Mouse (Mus musculus) neural tube, embryonic 15.5 days (tissue): ENCODE measurements around the gene Pitpnc1. TPM values are rescaled to one million over a fixed set of nuclear protein-coding genes. Genes with fewer than 3 reads are reported as not detected.

ENCODE experiments used
- ATAC-seq: fragments of 200-750 bp; cut with Nextera tagmentation; 2 replicates; pipeline ENCODE4 v1.8.0; 2017; ENCODE audit warnings: mild to moderate bottlenecking, moderate TSS enrichment, moderate library complexity; ENCODE audit not compliant: low FRiP score
- H3K27ac ChIP-seq: fragments of 300-500 bp; sonication (generic); replicated peaks from 2 replicates; pipeline ENCODE4 v1.5.1; 2015; ENCODE audit warnings: mild to moderate bottlenecking, inconsistent platforms
- H3K27me3 ChIP-seq: fragments of 300-500 bp; sonication (generic); replicated peaks from 2 replicates; pipeline ENCODE4 v1.6.1; 2015; ENCODE audit warnings: inconsistent platforms
- H3K36me3 ChIP-seq: fragments of 300-500 bp; sonication (generic); 2 replicates; pipeline ENCODE4 v1.6.1; 2015; ENCODE audit warnings: inconsistent platforms
- H3K4me1 ChIP-seq: fragments of 300-500 bp; sonication (generic); 2 replicates; pipeline ENCODE4 v1.6.1; 2015; ENCODE audit warnings: inconsistent platforms
- H3K4me2 ChIP-seq: fragments of 300-500 bp; sonication (generic); 2 replicates; pipeline ENCODE4 v1.6.1; 2015; ENCODE audit warnings: inconsistent platforms, mild to moderate bottlenecking, moderate library complexity
- H3K4me3 ChIP-seq: fragments of 300-500 bp; sonication (generic); replicated peaks from 2 replicates; pipeline ENCODE4 v1.5.1; 2015; ENCODE audit warnings: mild to moderate bottlenecking, inconsistent platforms
- H3K9ac ChIP-seq: fragments of 300-500 bp; sonication (generic); replicated peaks from 2 replicates; pipeline ENCODE4 v1.6.1; 2015; ENCODE audit warnings: mild to moderate bottlenecking, inconsistent platforms
- H3K9me3 ChIP-seq: fragments of 300-500 bp; sonication (generic); replicated peaks from 2 replicates; pipeline ENCODE4 v1.6.1; 2016; ENCODE audit warnings: inconsistent platforms
- WGBS: fragments of 180-500 bp; shearing (Covaris S2); methylation state at CpG from one replicate; pipeline ENCODE4 v1.1.7; 2015; ENCODE audit warnings: mixed read lengths; 5-methylcytosine and 5-hydroxymethylcytosine counted together
- polyA plus RNA-seq: library from polyadenylated mRNA; unstranded; fragments of >200 nt; fragmentation: Nextera tagmentation; extraction: Ambion mirVana; gene quantifications from 2 replicates; pipeline ENCODE4 v1.2.1, GENCODE M21; 2015

Gene Pitpnc1
- polyA plus RNA-seq, 1 experiment from 2014 or later = 45.0 TPM

DNA sequence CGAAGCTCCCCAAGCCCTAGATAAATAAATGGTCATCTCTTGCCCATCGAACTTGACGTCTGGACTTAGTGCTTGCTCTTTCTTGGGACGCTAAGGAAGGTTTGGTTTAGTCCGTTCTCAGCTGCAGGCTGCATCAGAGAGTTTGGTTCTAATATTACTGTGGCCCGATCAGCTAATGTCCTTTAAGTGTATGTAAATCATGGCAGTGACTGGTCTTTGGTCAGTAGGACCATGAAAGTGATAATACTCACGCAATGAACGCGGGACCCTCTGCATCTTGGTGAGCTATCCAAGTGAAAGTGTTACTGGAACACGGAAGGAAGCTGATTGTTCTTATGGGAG, 9.3 kb upstream of the Pitpnc1 start:
- no peak for ATAC-seq
- Histone ChIP-seq H3K27ac (peak overlapping the region; percentile 82), H3K27me3 (no peaks in the 10 kb centered on the region), H3K36me3 (peaks cover 2% of the 10 kb centered on the region; the same call in 1 of the 2 replicates), H3K4me1 (peaks cover 23% of the 10 kb centered on the region), H3K9ac (peak overlapping the region; percentile 98), H3K9me3 (no peaks in the 10 kb centered on the region), H3K4me2 (peak overlapping the region; percentile 91), H3K4me3 (peak overlapping the region; percentile 95)
- WGBS = 1% methylated on average over 10 of the region's 10 CpGs

DNA sequence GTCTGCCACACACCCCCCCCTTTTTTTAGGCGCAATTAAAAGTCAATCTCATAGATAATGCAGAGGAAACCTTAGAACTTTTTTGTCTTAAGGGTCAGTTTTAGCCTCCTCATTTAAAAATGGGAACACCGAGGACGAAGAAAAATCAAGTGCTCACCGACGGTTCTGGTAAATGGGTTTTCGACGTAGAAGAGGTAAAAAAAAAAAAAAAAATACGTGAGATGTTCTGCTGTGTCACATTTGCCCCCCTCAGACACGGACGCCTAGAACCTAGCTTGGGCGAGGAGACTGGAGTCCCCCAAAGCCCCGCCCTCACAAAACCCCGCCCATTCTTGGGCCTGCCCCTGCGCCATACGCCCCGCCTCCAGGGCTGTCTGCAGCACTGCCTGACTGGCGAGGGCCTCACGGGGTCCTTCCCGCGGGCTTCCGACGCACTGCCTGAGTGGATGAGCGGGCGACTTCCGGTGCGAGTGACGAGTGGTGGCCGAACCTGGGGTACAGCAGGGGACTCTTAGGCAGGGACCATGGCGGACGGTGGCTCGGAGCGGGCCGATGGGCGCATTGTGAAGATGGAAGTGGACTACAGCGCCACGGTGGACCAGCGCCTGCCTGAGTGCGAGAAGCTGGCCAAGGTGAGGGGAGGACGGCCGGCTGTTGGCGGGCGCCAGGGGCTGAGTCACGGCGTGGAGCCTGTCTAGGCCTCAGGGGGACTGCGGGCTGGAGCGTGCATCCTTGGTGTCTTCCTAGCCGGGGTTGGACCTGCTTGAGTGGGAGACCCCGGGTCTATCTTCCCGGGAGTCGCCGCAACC, 8.8 kb upstream of the Pitpnc1 start, which contains the start of gene Psmd12:
Psmd12 (plus strand) TSS at position 432 of the 809 bp plus-strand sequence.
- ATAC-seq = peak; percentile 97
- Histone ChIP-seq H3K9ac (peak within 1 kb of the TSS; percentile 98), H3K36me3 (no peaks in the 10 kb centered on the region), H3K4me1 (peaks cover 23% of the 10 kb centered on the region), H3K27me3 (no peaks in the 10 kb centered on the region), H3K27ac (peak within 1 kb of the TSS; percentile 82), H3K9me3 (no peaks in the 10 kb centered on the region), H3K4me2 (peak within 1 kb of the TSS; percentile 91), H3K4me3 (peak within 1 kb of the TSS; percentile 95)
- under 1% methylated on average over 51 of the region's 51 CpGs for WGBS

DNA sequence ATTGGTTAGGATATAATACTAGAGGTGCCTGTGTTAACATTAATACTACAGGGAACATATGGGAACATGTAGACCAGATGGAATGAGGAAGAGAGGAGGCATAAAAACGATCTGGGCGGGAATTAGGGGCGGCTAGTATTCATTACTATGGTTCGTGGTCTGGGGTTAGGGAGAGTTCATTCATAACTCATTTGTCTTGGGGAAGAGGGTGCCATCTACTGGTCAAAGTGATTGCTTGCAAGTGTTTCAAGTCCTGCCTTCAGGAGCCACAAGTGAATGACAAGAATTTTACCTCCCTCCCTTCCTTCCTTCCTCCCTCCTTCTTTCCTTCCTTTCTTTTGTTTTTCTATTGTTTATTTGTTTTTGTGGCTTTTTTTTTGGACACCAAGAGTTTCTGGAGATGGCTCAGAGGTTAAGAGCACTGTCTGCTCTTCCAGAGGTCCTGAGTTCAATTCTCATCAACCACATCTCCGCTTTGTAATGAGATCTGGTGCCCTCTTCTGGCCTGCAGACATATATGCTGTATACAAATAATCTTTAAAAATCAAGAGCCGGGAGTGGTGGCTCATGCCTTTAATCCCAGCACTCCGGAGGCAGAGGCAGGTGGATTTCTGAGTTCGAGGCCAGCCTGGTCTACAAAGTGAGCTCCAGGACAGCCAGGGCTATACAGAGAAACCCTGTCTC, 2.8 kb upstream of the Pitpnc1 start:
- Histone ChIP-seq H3K27me3 (no peaks in the 10 kb centered on the region), H3K36me3 (no peaks in the 10 kb centered on the region), H3K4me3 (no peak overlapping the region), H3K27ac (no peak overlapping the region), H3K4me1 (peaks cover 21% of the 10 kb centered on the region), H3K9me3 (no peaks in the 10 kb centered on the region), H3K9ac (no peak overlapping the region), H3K4me2 (no peak overlapping the region)
- 29% methylated on average over 8 of the region's 8 CpGs for WGBS
- ATAC-seq = no peak

DNA sequence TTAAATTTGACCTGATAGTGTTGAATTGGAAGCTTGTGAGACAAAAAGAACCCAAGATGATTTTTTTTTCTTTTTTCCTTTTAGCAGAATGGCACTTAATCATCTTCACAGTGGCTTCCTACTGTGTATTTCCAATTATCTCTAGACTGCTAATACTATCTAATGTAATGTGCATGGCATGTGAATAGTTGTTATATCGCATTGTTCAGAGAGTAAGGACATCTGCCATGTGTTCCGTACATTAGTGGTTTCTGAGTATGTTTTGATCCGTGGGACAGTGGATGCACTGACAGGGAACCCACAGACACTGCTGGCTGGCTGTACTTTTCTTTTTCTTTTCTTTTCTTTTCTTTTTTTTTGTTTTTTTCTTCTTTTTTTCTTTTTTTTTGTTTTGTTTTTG, 1.8 kb upstream of the Pitpnc1 start:
- Histone ChIP-seq H3K9me3 (no peaks in the 10 kb centered on the region), H3K27me3 (no peaks in the 10 kb centered on the region), H3K4me3 (no peak overlapping the region), H3K36me3 (no peaks in the 10 kb centered on the region), H3K4me1 (peaks cover 26% of the 10 kb centered on the region), H3K4me2 (no peak overlapping the region), H3K9ac (no peak overlapping the region), H3K27ac (no peak overlapping the region)
- ATAC-seq = no peak
- WGBS = 76% methylated on average over 3 of the region's 3 CpGs

DNA sequence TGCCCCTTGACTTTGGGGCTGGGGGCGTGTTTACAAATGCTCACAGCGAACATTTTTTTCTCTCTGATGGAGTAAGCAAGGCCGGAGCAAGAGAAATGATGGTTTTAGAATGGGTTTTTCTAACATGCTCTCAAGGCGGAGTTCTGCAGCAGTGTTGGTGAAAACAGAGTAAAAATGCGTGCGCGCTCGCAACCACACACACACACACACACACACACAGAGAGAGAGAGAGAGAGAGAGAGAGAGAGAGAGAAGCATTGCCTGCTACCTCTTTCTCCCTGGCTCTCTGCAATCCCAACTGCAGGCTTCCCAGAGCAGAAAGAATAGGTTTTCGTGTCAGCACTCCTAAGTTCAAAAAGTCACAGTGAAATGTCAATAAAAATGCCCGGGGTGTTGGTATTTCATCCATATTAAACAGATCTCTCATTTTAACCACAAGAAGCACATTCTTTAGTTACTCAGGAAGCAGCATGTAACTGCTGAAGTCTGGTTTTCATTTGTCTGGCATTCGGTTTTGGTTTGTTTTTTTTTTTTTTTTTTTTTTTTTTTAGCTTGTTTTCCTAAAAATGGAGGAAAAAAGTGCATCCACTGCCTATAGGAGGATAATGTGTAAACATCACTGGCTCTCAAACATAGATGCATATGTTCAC, 697 bp upstream of the Pitpnc1 start:
- Histone ChIP-seq H3K4me2 (peak overlapping the region; percentile 81), H3K4me1 (peaks cover 35% of the 10 kb centered on the region), H3K9ac (peak overlapping the region; percentile 90), H3K27ac (peak overlapping the region; percentile 94), H3K36me3 (no peaks in the 10 kb centered on the region), H3K4me3 (peak overlapping the region; percentile 89), H3K27me3 (no peaks in the 10 kb centered on the region), H3K9me3 (no peaks in the 10 kb centered on the region)
- ATAC-seq = no peak
- 9% methylated on average over 11 of the region's 11 CpGs for WGBS

DNA sequence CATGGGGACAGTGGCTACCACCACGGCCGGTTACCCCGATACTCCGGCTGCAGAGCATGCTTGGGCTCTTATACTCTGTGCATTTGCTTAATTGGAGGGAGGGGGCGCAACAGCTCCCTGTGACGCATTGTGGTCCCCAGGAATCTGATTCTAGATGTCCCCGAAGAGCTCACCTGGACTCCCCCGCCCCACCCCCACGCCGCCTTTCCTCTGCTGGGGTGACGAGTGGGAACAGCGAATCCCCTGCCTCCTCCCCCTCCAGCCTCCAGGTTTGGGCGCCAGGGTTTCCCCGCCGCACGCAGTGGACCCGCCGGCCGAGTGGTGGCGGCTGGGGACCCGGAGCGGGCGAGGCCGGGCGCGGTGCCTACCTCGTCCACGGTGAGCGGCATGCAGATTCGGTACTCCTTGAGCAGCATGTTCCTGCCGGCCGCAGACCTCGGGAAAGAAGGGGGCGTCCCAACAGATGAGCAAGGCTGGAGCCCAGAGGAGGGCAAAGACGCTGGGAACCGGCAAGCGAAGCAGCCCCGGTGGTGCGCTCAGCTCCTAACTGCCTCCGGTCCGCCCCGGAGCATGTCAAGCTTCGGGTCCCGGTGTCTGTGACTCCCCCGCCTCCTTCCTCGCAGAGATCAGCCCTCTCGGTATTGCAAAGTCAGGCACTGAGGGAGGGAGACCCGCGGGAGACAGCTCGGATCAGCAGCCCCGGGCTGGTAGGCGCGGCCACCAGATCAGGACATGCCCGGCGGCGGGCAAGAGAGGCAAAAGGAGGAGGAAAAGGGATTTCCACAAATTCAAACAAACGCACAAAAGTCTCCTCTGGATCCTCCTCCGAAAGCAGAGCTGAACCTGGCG, 752 bp downstream of the Pitpnc1 start:
- H3K27me3 ChIP-seq = no peaks in the 10 kb centered on the region
- peak overlapping the region; percentile 90 for H3K9ac ChIP-seq
- H3K36me3 ChIP-seq = no peaks in the 10 kb centered on the region
- peak; percentile 67 for ATAC-seq
- H3K27ac ChIP-seq = peak overlapping the region; percentile 94
- under 1% methylated on average over 59 of the region's 59 CpGs for WGBS
- peak overlapping the region; percentile 89 for H3K4me3 ChIP-seq
- no peaks in the 10 kb centered on the region for H3K9me3 ChIP-seq
- peaks cover 38% of the 10 kb centered on the region for H3K4me1 ChIP-seq
- peak overlapping the region; percentile 81 for H3K4me2 ChIP-seq

DNA sequence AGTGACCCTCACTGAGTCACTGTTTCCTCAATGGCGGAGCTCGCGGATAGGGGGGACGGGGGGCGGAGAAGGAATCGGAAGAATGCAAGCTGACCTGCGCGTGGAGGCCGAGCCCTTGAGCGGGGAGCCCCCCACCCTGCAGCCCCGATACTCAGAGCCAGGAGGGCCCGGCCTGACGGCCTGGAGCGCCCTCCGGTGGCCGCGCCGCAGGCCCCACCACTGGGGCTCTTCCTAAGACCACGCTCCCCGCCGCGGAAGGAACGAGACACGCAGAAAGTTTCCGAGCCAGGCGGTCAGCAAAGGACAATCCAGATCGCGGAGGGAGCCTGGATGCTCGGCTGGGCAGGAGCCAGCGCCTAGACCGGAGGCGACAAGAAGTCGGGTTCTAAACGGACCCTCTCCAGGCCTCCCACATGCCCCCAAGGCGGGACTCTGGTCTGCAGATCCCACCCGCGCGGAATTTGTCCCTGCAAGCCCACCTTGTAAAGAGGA, 1.4 kb downstream of the Pitpnc1 start:
- Histone ChIP-seq H3K27ac (peak overlapping the region; percentile 94), H3K4me1 (peaks cover 38% of the 10 kb centered on the region), H3K27me3 (no peaks in the 10 kb centered on the region), H3K4me3 (peak overlapping the region; percentile 89), H3K9me3 (no peaks in the 10 kb centered on the region), H3K9ac (peak overlapping the region; percentile 90), H3K36me3 (no peaks in the 10 kb centered on the region), H3K4me2 (peak overlapping the region; percentile 81)
- ATAC-seq = peak; percentile 93
- WGBS = under 1% methylated on average over 36 of the region's 38 CpGs

DNA sequence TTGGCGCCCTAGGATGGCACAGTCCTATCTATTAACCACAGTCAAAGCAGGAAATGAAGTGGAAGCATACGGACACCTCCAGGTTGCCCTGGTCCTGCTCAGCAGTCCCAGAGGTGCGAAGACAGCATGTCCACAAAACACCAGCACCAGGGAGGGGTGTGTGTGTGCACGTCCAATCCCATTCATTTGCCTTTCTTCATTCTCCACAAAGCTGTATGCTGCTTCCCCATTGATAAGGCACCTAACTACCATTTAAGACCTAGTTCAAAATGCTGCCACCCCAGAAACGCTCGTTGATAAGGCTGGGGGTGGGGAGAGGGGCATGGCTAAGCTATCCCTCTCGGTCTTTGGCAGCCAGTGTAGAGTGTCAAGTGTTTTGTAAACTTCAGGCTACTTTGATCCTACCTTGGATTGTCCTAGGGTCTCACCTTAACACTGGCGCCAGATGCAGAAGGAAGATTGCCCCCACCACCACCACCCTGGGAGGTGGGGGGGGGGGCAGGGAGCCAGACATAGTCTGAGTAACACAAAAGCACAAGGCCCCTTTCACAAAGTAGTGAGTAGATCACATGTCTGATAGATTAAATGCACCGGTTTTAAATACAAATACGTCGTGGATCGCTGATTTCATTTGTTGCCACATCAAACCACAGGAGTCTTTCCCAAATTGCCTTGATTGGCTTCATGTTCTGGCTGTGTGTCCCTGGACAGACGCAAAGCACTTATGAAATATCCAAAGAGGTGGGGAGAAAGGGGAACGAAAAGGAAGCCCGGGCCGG, 2.1 kb downstream of the Pitpnc1 start:
- no peak for ATAC-seq

DNA sequence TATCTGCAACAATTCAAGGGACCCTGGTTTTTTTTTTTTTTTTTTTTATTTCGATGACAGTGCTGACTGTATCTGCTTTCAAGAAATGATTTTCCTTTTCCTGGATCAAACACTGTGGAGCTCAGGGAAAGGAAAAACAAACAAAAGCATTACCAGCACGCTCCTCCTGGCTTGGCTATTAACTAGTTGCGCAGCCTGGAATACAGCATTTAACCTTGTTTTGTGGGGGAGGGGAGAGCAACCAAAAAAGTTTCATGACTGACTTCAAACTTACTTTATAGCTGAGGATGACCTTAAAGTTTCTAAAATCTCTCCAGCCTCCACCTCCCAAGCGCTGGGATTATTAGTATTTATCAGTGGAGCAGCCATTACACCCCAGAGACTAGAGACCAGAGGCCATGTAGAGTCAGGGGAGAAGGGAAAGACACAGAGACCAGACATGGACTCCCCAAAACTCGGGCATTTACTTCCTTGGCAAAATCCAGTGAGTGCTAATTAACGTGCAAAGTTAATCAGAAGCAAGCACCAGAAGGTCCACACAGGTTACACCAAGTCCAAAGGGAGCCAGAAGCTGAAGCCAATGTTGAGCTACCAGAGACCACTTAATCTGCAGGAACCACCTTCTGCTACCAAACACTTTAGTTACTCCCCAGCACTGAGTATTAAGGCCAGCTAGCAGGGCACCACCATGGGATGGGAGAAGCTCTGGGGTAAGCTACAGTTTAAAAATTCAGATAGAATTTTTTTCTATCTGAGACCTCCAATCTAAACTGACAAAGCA, 3.7 kb downstream of the Pitpnc1 start:
- Histone ChIP-seq H3K4me3 (no peak overlapping the region), H3K9me3 (no peaks in the 10 kb centered on the region), H3K4me2 (no peak overlapping the region), H3K9ac (no peak overlapping the region), H3K4me1 (peaks cover 33% of the 10 kb centered on the region), H3K27ac (no peak overlapping the region), H3K36me3 (no peaks in the 10 kb centered on the region), H3K27me3 (no peaks in the 10 kb centered on the region)
- ATAC-seq = no peak
- 76% methylated on average over 6 of the region's 6 CpGs for WGBS

More for the DNA sequence above, 2.1 kb downstream of the Pitpnc1 start:
- no peaks in the 10 kb centered on the region for H3K36me3 ChIP-seq
- H3K27me3 ChIP-seq = no peaks in the 10 kb centered on the region
- no peaks in the 10 kb centered on the region for H3K9me3 ChIP-seq
- peak overlapping the region; percentile 94 for H3K27ac ChIP-seq
- H3K4me2 ChIP-seq = peak overlapping the region; percentile 81
- 20% methylated on average over 16 of the region's 16 CpGs for WGBS
- peak overlapping the region; percentile 90 for H3K9ac ChIP-seq
- H3K4me1 ChIP-seq = peaks cover 38% of the 10 kb centered on the region
- peak overlapping the region; percentile 89 for H3K4me3 ChIP-seq

DNA sequence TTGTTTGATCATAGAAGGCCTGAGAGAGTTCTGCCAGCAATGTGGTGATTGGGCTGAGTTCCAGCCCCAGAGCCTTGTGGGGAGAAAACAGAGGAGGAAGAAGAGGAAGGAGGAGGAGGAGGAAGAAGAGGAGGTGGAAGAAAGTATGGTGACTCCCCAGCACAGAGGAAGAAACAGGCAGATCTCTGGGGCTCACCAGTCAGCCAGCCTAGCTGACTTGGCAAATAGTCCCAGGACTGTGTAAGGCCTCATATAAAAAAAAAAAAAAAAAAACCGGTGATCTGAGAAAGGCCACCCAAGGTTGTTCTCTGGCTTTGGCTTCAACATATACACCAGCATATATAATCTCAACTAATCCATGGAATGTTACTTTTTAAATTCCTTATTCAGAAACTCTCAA, 4.5 kb downstream of the Pitpnc1 start:
- ATAC-seq = no peak
- H3K36me3 ChIP-seq = no peaks in the 10 kb centered on the region
- no peak overlapping the region for H3K4me3 ChIP-seq
- no peak overlapping the region for H3K4me2 ChIP-seq
- peaks cover 27% of the 10 kb centered on the region for H3K4me1 ChIP-seq
- H3K9me3 ChIP-seq = no peaks in the 10 kb centered on the region
- H3K9ac ChIP-seq = no peak overlapping the region
- WGBS = 80% methylated on average over 1 of the region's 1 CpGs
- no peak overlapping the region for H3K27ac ChIP-seq
- no peaks in the 10 kb centered on the region for H3K27me3 ChIP-seq
